Mouse (Mus musculus): Measurements from ENCODE around the gene Bcr. TPM values are rescaled to one million over a fixed set of nuclear protein-coding genes. Genes with fewer than 3 reads are reported as not detected.

The Bcr gene
- polyA plus RNA-seq, 1 experiment from 2014 or later, result 4.7 TPM

- Histone ChIP-seq H3K9ac (ENCODE audit: low read length) (no peak overlapping the region), H3K4me2 (replicated peaks; ENCODE audit: low read depth) (no peak overlapping the region), H3K27ac (replicated peaks) (no peak overlapping the region), H3K36me3 (ENCODE audit: control insufficient read depth, insufficient read depth, low read length) (no peaks in the 10 kb centered on the region), H3K4me3 (ENCODE audit: low read depth, low read length) (no peak overlapping the region), H3K27me3 (ENCODE audit: control insufficient read depth, insufficient read depth, low read length) (no peaks in the 10 kb centered on the region), H3K9me3 (ENCODE audit: control insufficient read depth, low read length) (no peaks in the 10 kb centered on the region), H3K4me1 (replicated peaks; ENCODE audit: control insufficient read depth, insufficient read depth) (no peaks in the 10 kb centered on the region)
- ATAC-seq (ENCODE audit: low FRiP score, low TSS enrichment) (no peak), DNase-seq (ENCODE audit: low spot score) (no peak)
- 80% methylated on average over 4 of the region's 4 CpGs for WGBS
- no peak for TF ChIP-seq EP300 (optimal IDR thresholded peaks at IDR 0.05)
- TF ChIP-seq CTCF (IDR thresholded peaks at IDR 0.05; ENCODE audit: low read depth), result no peak
Observed at GRCm38 (mm10) chr10:75206192-75206591, 145.8 kb downstream of the Bcr start.

- peaks cover 5% of the 10 kb centered on the region; the same call in 1 of the 2 replicates for H3K4me1 ChIP-seq (replicated peaks; ENCODE audit: control insufficient read depth, insufficient read depth)
- DNase-seq (ENCODE audit: low spot score), result no peak
- no peaks in the 10 kb centered on the region for H3K27me3 ChIP-seq (ENCODE audit: control insufficient read depth, insufficient read depth, low read length)
- ATAC-seq (ENCODE audit: low FRiP score, low TSS enrichment), result no peak
- no peak overlapping the region for H3K4me2 ChIP-seq (replicated peaks; ENCODE audit: low read depth)
- 80% methylated on average over 3 of the region's 3 CpGs for WGBS
- no peaks in the 10 kb centered on the region for H3K36me3 ChIP-seq (ENCODE audit: control insufficient read depth, insufficient read depth, low read length)
- H3K27ac ChIP-seq (replicated peaks), result no peak overlapping the region
- H3K9me3 ChIP-seq (ENCODE audit: control insufficient read depth, low read length), result no peaks in the 10 kb centered on the region
- H3K4me3 ChIP-seq (ENCODE audit: low read depth, low read length), result no peak overlapping the region
- H3K9ac ChIP-seq (ENCODE audit: low read length), result no peak overlapping the region
- TF ChIP-seq CTCF (IDR thresholded peaks at IDR 0.05; ENCODE audit: low read depth) (no peak), EP300 (optimal IDR thresholded peaks at IDR 0.05) (no peak)
Observed at GRCm38 (mm10) chr10:75210841-75211240, 150.4 kb downstream of the Bcr start.

- under 1% methylated on average over 67 of the region's 80 CpGs for WGBS
- Histone ChIP-seq H3K27ac (replicated peaks) (peak within 1 kb of the TSS; percentile 98), H3K4me1 (replicated peaks; ENCODE audit: control insufficient read depth, insufficient read depth) (peaks cover 5% of the 10 kb centered on the region; the same call in 1 of the 2 replicates), H3K4me3 (ENCODE audit: low read depth, low read length) (peak within 1 kb of the TSS; percentile 80), H3K36me3 (ENCODE audit: control insufficient read depth, insufficient read depth, low read length) (no peaks in the 10 kb centered on the region), H3K27me3 (ENCODE audit: control insufficient read depth, insufficient read depth, low read length) (no peaks in the 10 kb centered on the region), H3K4me2 (replicated peaks; ENCODE audit: low read depth) (peak within 1 kb of the TSS; percentile 71), H3K9me3 (ENCODE audit: control insufficient read depth, low read length) (no peaks in the 10 kb centered on the region), H3K9ac (ENCODE audit: low read length) (peak within 1 kb of the TSS; percentile 84)
- DNase-seq (ENCODE audit: low spot score) (peak; percentile 99), ATAC-seq (ENCODE audit: low FRiP score, low TSS enrichment) (peak; percentile 100)
- TF ChIP-seq CTCF (IDR thresholded peaks at IDR 0.05; ENCODE audit: low read depth), result 0 out of 2 replicates have a peak, but pooled peaks have one; percentile 1
- no peak for TF ChIP-seq EP300 (optimal IDR thresholded peaks at IDR 0.05)
Observed at GRCm38 (mm10) chr10:75211807-75212645, 151.6 kb downstream of the Bcr start, which contains the start of gene Specc1l. Specc1l (plus strand) TSS chr10:75212073.

GRCm38 (mm10) chr10:75212981-75213380, 152.6 kb downstream of the Bcr start:
- H3K4me2 ChIP-seq (replicated peaks; ENCODE audit: low read depth), result peak overlapping the region; percentile 71
- H3K4me1 ChIP-seq (replicated peaks; ENCODE audit: control insufficient read depth, insufficient read depth), result peaks cover 5% of the 10 kb centered on the region; the same call in 1 of the 2 replicates
- WGBS, result 39% methylated on average over 7 of the region's 7 CpGs
- peak overlapping the region; percentile 84; the same call in 1 of the 2 replicates for H3K9ac ChIP-seq (ENCODE audit: low read length)
- H3K27me3 ChIP-seq (ENCODE audit: control insufficient read depth, insufficient read depth, low read length), result no peaks in the 10 kb centered on the region
- H3K9me3 ChIP-seq (ENCODE audit: control insufficient read depth, low read length), result no peaks in the 10 kb centered on the region
- TF ChIP-seq EP300 (optimal IDR thresholded peaks at IDR 0.05), result no peak
- no peak for TF ChIP-seq CTCF (IDR thresholded peaks at IDR 0.05; ENCODE audit: low read depth)
- peak overlapping the region; percentile 80 for H3K4me3 ChIP-seq (ENCODE audit: low read depth, low read length)
- no peak overlapping the region for H3K27ac ChIP-seq (replicated peaks)
- ATAC-seq (ENCODE audit: low FRiP score, low TSS enrichment) (no peak), DNase-seq (ENCODE audit: low spot score) (no peak)
- H3K36me3 ChIP-seq (ENCODE audit: control insufficient read depth, insufficient read depth, low read length), result no peaks in the 10 kb centered on the region

GRCm38 (mm10) chr10:75220722-75221121, 160.3 kb downstream of the Bcr start:
- Histone ChIP-seq H3K27ac (replicated peaks) (no peak overlapping the region), H3K4me1 (replicated peaks; ENCODE audit: control insufficient read depth, insufficient read depth) (peaks cover 13% of the 10 kb centered on the region), H3K4me3 (ENCODE audit: low read depth, low read length) (no peak overlapping the region), H3K9me3 (ENCODE audit: control insufficient read depth, low read length) (no peaks in the 10 kb centered on the region), H3K9ac (ENCODE audit: low read length) (no peak overlapping the region), H3K27me3 (ENCODE audit: control insufficient read depth, insufficient read depth, low read length) (no peaks in the 10 kb centered on the region), H3K4me2 (replicated peaks; ENCODE audit: low read depth) (no peak overlapping the region), H3K36me3 (ENCODE audit: control insufficient read depth, insufficient read depth, low read length) (no peaks in the 10 kb centered on the region)
- TF ChIP-seq CTCF (IDR thresholded peaks at IDR 0.05; ENCODE audit: low read depth) (no peak), EP300 (optimal IDR thresholded peaks at IDR 0.05) (no peak)
- ATAC-seq (ENCODE audit: low FRiP score, low TSS enrichment) (no peak), DNase-seq (ENCODE audit: low spot score) (no peak)
- 84% methylated on average over 3 of the region's 3 CpGs for WGBS

Measured in stomach, postnatal 0 days (tissue).